Mouse (Mus musculus) cerebellum, adult 2 months (tissue): Measurements from ENCODE around the gene Fam186b. TPM values are rescaled to one million over a fixed set of nuclear protein-coding genes. Genes with fewer than 3 reads are reported as not detected.
A peak's percentile ranks its signal among the peaks of the same experiment; 100 is the strongest.

ENCODE experiments used
- DNase-seq, 2 experiments: peaks; one replicate each; pipeline ENCODE4 v3.0.0; 2021
- H3K27ac ChIP-seq: fragments of 200-500 bp; 2 replicates; pipeline ENCODE4 v1.5.1; 2012; ENCODE audit warnings: low read length, control low read depth, inconsistent platforms; ENCODE audit not compliant: insufficient read depth
- H3K27me3 ChIP-seq: fragments of 200-500 bp; 2 replicates; pipeline ENCODE4 v1.6.1; 2012; ENCODE audit warnings: inconsistent platforms, mild to moderate bottlenecking, low read length, moderate library complexity; ENCODE audit not compliant: control insufficient read depth, insufficient read depth
- H3K4me1 ChIP-seq: fragments of 200-500 bp; 2 replicates; pipeline ENCODE4 v1.6.1; 2011; ENCODE audit warnings: low read length; ENCODE audit not compliant: control insufficient read depth, insufficient read depth
- H3K4me3 ChIP-seq: fragments of 200-500 bp; replicated peaks from 2 replicates; pipeline ENCODE3; 2011; ENCODE audit warnings: mild to moderate bottlenecking, low read depth, low read length, control low read depth; ENCODE audit not compliant: insufficient read depth
- CTCF ChIP-seq: fragments of 200-500 bp; IDR thresholded peaks from 2 replicates; pipeline ENCODE4 v1.5.1; 2011; ENCODE audit warnings: low read depth, mild to moderate bottlenecking, control low read depth, low read length, moderate library complexity, borderline replicate concordance; ENCODE audit not compliant: insufficient read depth
- POLR2A ChIP-seq: fragments of 200-500 bp; IDR thresholded peaks from 2 replicates; pipeline ENCODE4 v1.6.1; 2011; ENCODE audit warnings: low read length, control low read depth, borderline replicate concordance; ENCODE audit not compliant: insufficient read depth
- WGBS: fragments of 180-500 bp; shearing (Covaris S2); methylation state at CpG from one replicate; pipeline ENCODE4 v1.1.7; 2018; 5-methylcytosine and 5-hydroxymethylcytosine counted together
- polyA plus RNA-seq: library from polyadenylated mRNA; depleted of rRNA; stranded (reverse); fragments of >200 nt; gene quantifications from 2 replicates; pipeline ENCODE4 v1.2.3, GENCODE M21; 2012; rRNA removed

Gene Fam186b
- polyA plus RNA-seq: 1.1 and 1.9 TPM in 2 replicates

DNA sequence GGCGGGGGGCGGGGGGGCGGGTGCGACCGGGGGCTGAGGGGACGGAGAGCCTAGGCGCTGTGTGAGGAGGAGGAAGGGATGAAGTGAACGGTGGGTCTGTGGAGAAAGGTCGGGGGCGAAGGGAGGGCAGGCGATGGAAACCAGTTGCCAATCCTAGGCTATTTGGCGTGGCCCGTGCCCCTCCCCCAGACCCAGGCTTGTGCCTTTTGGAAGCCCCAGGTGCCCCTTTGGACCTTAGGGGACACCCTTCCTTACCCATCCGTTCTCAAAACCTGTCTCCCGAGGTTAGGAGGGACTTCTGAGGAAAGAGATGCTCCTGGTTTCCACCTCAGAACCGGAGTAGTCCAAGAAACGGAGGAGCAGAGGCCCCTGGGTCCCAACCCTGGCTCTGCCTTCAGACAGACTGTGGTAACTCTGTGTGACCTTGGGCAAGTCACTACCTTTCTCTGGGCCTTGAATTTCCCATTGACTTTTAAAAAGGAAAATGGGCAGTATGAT is at the start of gene Fam186b:
Gene Fam186b, minus strand, starts transcription at position 405 of the 498 bp plus-strand sequence.
- H3K4me1 ChIP-seq: no peaks in the 10 kb centered on the region
- peak; percentile 45 to 55 for DNase-seq
- 2% methylated on average over 16 of the region's 17 CpGs for WGBS
- peak within 1 kb of the TSS; percentile 98 for H3K4me3 ChIP-seq
- H3K27me3 ChIP-seq: no peaks in the 10 kb centered on the region
- TF ChIP-seq POLR2A (no peak), CTCF (no peak)
- H3K27ac ChIP-seq: peak within 1 kb of the TSS; percentile 68

GRCm38 (mm10) chr15:99344961-99345360 is 49.3 kb upstream of the Fam186b start:
- no peak overlapping the region for H3K27ac ChIP-seq
- TF ChIP-seq CTCF: no peak
- TF ChIP-seq POLR2A: no peak
- 87% methylated on average over 4 of the region's 4 CpGs for whole genome bisulfite sequencing
- no peak overlapping the region for H3K4me3 ChIP-seq
- 0 out of 2 replicates have a peak, but pooled peaks cover 4% of the 10 kb centered on the region for H3K4me1 ChIP-seq
- DNase-seq: no peak
- H3K27me3 ChIP-seq: no peaks in the 10 kb centered on the region

- H3K27me3 ChIP-seq: no peaks in the 10 kb centered on the region
- no peak overlapping the region for H3K27ac ChIP-seq
- no peak for TF ChIP-seq POLR2A
- no peak for TF ChIP-seq CTCF
- DNase-seq: no peak
- 60% methylated on average over 8 of the region's 8 CpGs for WGBS
- no peak overlapping the region for H3K4me3 ChIP-seq
- H3K4me1 ChIP-seq: 0 out of 2 replicates have a peak, but pooled peaks cover 4% of the 10 kb centered on the region
These were observed 48.6 kb upstream of the Fam186b start for GRCm38 (mm10) chr15:99344148-99344870.

DNA sequence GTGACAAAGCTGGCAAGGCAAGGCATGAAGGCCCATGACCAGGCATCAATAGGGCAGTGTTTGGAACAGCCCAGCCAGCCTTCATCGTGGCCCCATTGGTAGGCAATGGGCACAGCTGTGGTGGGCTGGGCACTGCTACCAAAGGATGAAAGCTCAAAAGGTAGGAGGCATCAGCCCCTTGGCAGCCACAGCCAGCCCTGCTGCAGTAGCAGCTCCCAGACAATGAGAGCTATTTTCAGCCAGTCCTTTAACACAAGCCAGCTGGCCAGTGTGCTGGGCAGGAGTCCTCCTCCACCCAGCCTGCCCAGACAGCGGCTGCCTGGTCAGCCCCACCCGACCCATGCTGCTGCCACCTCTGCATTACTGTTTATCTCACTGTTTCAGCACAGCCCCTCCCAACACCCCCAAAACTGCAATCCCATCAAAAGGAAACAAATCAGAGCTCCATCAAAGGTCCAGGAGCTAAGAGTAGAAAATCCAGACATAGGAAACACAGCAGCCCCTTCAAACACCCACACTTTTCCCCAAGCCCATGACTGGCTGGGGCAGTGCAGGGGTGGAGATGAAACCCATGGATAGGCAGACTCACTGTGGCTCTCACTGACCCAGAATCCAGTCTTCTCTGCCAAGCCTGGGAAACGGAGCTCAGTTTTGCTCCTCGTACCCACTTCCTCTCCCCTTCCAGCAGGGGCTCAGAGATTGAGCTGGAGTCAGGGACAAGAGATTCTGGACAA is 47.9 kb upstream of the Fam186b start:
- WGBS: 20% methylated on average over 5 of the region's 5 CpGs

GRCm38 (mm10) chr15:99342194-99342981 is 46.7 kb upstream of the Fam186b start:
- TF ChIP-seq POLR2A (no peak), CTCF (no peak)
- 0 out of 2 replicates have a peak, but pooled peaks cover 4% of the 10 kb centered on the region for H3K4me1 ChIP-seq
- DNase-seq: no peak
- WGBS: 77% methylated on average over 9 of the region's 9 CpGs
- no peaks in the 10 kb centered on the region for H3K27me3 ChIP-seq
- H3K27ac ChIP-seq: no peak overlapping the region
- no peak overlapping the region for H3K4me3 ChIP-seq

More for the DNA sequence above, 47.9 kb upstream of the Fam186b start:
- Histone ChIP-seq H3K27ac (no peak overlapping the region), H3K27me3 (no peaks in the 10 kb centered on the region), H3K4me1 (0 out of 2 replicates have a peak, but pooled peaks cover 4% of the 10 kb centered on the region), H3K4me3 (no peak overlapping the region)
- TF ChIP-seq POLR2A (no peak), CTCF (no peak)
- peak; percentile 37 to 48 for DNase-seq

- WGBS: 96% methylated on average over 3 of the region's 3 CpGs
These were observed 45.4 kb upstream of the Fam186b start for GRCm38 (mm10) chr15:99341102-99341501.

GRCm38 (mm10) chr15:99339669-99340068 is 44.0 kb upstream of the Fam186b start:
- Histone ChIP-seq H3K27me3 (no peaks in the 10 kb centered on the region), H3K27ac (no peak overlapping the region), H3K4me3 (no peak overlapping the region), H3K4me1 (0 out of 2 replicates have a peak, but pooled peaks cover 4% of the 10 kb centered on the region)
- TF ChIP-seq POLR2A (no peak), CTCF (no peak)
- DNase-seq: no peak
- WGBS: 61% methylated on average over 6 of the region's 6 CpGs

More at GRCm38 (mm10) chr15:99341102-99341501, 45.4 kb upstream of the Fam186b start:
- DNase-seq: no peak
- H3K4me3 ChIP-seq: no peak overlapping the region
- H3K27me3 ChIP-seq: no peaks in the 10 kb centered on the region
- TF ChIP-seq CTCF: no peak
- no peak overlapping the region for H3K27ac ChIP-seq
- 0 out of 2 replicates have a peak, but pooled peaks cover 4% of the 10 kb centered on the region for H3K4me1 ChIP-seq
